Mouse (Mus musculus) heart, postnatal 0 days (tissue): Measurements from ENCODE around the gene Ipo9. TPM values are rescaled to one million over a fixed set of nuclear protein-coding genes. Genes with fewer than 3 reads are reported as not detected.
A peak's percentile ranks its signal among the peaks of the same experiment; 100 is the strongest.
"Not testable (repeated sequence)": the region's sequence is repeated elsewhere in the genome, so short reads cannot be mapped to it uniquely, and the experiment has no call there.

Experiments used
- ATAC-seq: fragments of 200-750 bp; cut with Nextera tagmentation; 2 replicates; pipeline ENCODE4 v1.8.0; 2017; ENCODE audit warnings: low read depth, moderate number of reproducible peaks, moderate library complexity; ENCODE audit not compliant: insufficient read depth
- DNase-seq: peaks from one replicate; pipeline ENCODE4 v3.0.0-alpha.2; 2016; ENCODE audit warnings: low spot score
- H3K27ac ChIP-seq: fragments of 300-500 bp; sonication (generic); 2 replicates; pipeline ENCODE4 v1.5.1; 2014; ENCODE audit warnings: low read depth, mild to moderate bottlenecking
- H3K27me3 ChIP-seq: fragments of 300-500 bp; sonication (generic); 2 replicates; pipeline ENCODE4 v1.6.1; 2014; ENCODE audit warnings: low read length, mixed read lengths; ENCODE audit not compliant: control insufficient read depth, insufficient read depth
- H3K36me3 ChIP-seq: fragments of 300-500 bp; sonication (generic); replicated peaks from 2 replicates; pipeline ENCODE4 v1.6.1; 2014; ENCODE audit warnings: low read length, mixed read lengths; ENCODE audit not compliant: control insufficient read depth, insufficient read depth
- H3K4me1 ChIP-seq: fragments of 300-500 bp; sonication (generic); 2 replicates; pipeline ENCODE4 v1.6.1; 2014; ENCODE audit warnings: antibody characterized with exemption; ENCODE audit not compliant: control insufficient read depth, insufficient read depth
- H3K4me2 ChIP-seq: fragments of 300-500 bp; sonication (generic); 2 replicates; pipeline ENCODE4 v1.6.1; 2014; ENCODE audit warnings: low read depth, mild to moderate bottlenecking, low read length, moderate library complexity
- H3K4me3 ChIP-seq: fragments of 300-500 bp; sonication (generic); 2 replicates; pipeline ENCODE4 v1.5.1; 2014; ENCODE audit warnings: low read depth, low read length
- H3K9ac ChIP-seq: fragments of 300-500 bp; sonication (generic); replicated peaks from 2 replicates; pipeline ENCODE4 v1.6.1; 2014; ENCODE audit warnings: low read depth, low read length, mixed read lengths
- H3K9me3 ChIP-seq: fragments of 300-500 bp; sonication (generic); replicated peaks from 2 replicates; pipeline ENCODE4 v1.6.1; 2016; ENCODE audit warnings: low read length; ENCODE audit not compliant: control insufficient read depth
- CTCF ChIP-seq: IDR thresholded peaks from 2 replicates; pipeline ENCODE4 v1.5.1; 2016; ENCODE audit warnings: antibody characterized with exemption, control low read depth, low read depth
- EP300 ChIP-seq: IDR thresholded peaks from 2 replicates; pipeline ENCODE4 v1.6.1; 2016; ENCODE audit warnings: antibody characterized with exemption, low read depth
- WGBS: fragments of 180-500 bp; shearing (Covaris S2); extraction: QIAGEN DNeasy Blood & Tissue Kit; methylation state at CpG from one replicate; pipeline ENCODE4 v1.1.7; 2014; 5-methylcytosine and 5-hydroxymethylcytosine counted together
- polyA plus RNA-seq: library from polyadenylated mRNA; unstranded; fragments of >200 nt; fragmentation: Nextera tagmentation; extraction: Ambion mirVana; gene quantifications from 2 replicates; pipeline ENCODE4 v1.2.1, GENCODE M21; 2015
- total RNA-seq: library from RNA; depleted of rRNA; stranded (reverse); fragments of >200 nt; gene quantifications from 2 replicates; pipeline ENCODE4 v1.2.3, GENCODE M21; 2014; ENCODE audit warnings: low replicate concordance

Gene Ipo9
- total and polyA plus RNA-seq, 2 experiments from 2014 or later, result 32.3 to 41.0 TPM

GRCm38 (mm10) chr1:135384171-135384570, 46.1 kb downstream of the Ipo9 start:
- H3K9ac ChIP-seq, result no peak overlapping the region
- H3K9me3 ChIP-seq, result no peaks in the 10 kb centered on the region
- ATAC-seq (no peak), DNase-seq (no peak)
- TF ChIP-seq EP300 (no peak), CTCF (no peak)
- H3K4me2 ChIP-seq, result no peak overlapping the region
- peaks cover 16% of the 10 kb centered on the region for H3K4me1 ChIP-seq
- no peak overlapping the region for H3K4me3 ChIP-seq
- 95% methylated on average over 5 of the region's 5 CpGs for WGBS
- peaks cover 69% of the 10 kb centered on the region for H3K36me3 ChIP-seq
- no peak overlapping the region for H3K27ac ChIP-seq
- H3K27me3 ChIP-seq, result no peaks in the 10 kb centered on the region

GRCm38 (mm10) chr1:135381560-135381959, 48.7 kb downstream of the Ipo9 start:
- H3K9ac ChIP-seq, H3K27ac ChIP-seq, H3K4me3 ChIP-seq, DNase-seq, ATAC-seq, H3K9me3 ChIP-seq, H3K27me3 ChIP-seq, H3K4me2 ChIP-seq: not testable (repeated sequence)
- H3K36me3 ChIP-seq, result peaks cover 43% of the 10 kb centered on the region
- TF ChIP-seq CTCF, result peak; percentile 36
- peaks cover 30% of the 10 kb centered on the region for H3K4me1 ChIP-seq
- WGBS, result 58% methylated on average over 6 of the region's 6 CpGs

GRCm38 (mm10) chr1:135380071-135380991, 50.0 kb downstream of the Ipo9 start:
- Histone ChIP-seq H3K9ac (no peak overlapping the region), H3K4me2 (no peak overlapping the region), H3K27me3 (no peaks in the 10 kb centered on the region), H3K9me3 (no peaks in the 10 kb centered on the region), H3K4me3 (no peak overlapping the region), H3K36me3 (peaks cover 30% of the 10 kb centered on the region), H3K27ac (no peak overlapping the region; the same call in none of the 2 replicates), H3K4me1 (peaks cover 30% of the 10 kb centered on the region)
- no peak for DNase-seq
- no peak for ATAC-seq
- 70% methylated on average over 15 of the region's 15 CpGs for WGBS
- no peak for TF ChIP-seq CTCF
- TF ChIP-seq EP300, result no peak

GRCm38 (mm10) chr1:135379048-135379447, 51.3 kb downstream of the Ipo9 start:
- Histone ChIP-seq H3K4me1 (peaks cover 33% of the 10 kb centered on the region), H3K36me3 (peaks cover 20% of the 10 kb centered on the region), H3K27ac (peak overlapping the region; percentile 78), H3K9me3 (no peaks in the 10 kb centered on the region), H3K27me3 (no peaks in the 10 kb centered on the region), H3K9ac (no peak overlapping the region), H3K4me2 (no peak overlapping the region), H3K4me3 (no peak overlapping the region)
- ATAC-seq (no peak), DNase-seq (no peak)
- WGBS, result 27% methylated on average over 2 of the region's 2 CpGs
- TF ChIP-seq CTCF (no peak), EP300 (no peak)

GRCm38 (mm10) chr1:135378576-135378975, 51.7 kb downstream of the Ipo9 start:
- Histone ChIP-seq H3K36me3 (peaks cover 15% of the 10 kb centered on the region), H3K4me1 (peaks cover 33% of the 10 kb centered on the region), H3K27ac (peak overlapping the region; percentile 78), H3K27me3 (no peaks in the 10 kb centered on the region), H3K9me3 (no peaks in the 10 kb centered on the region), H3K9ac (0 out of 2 replicates have a peak overlapping the region, but pooled peaks have one; percentile 7), H3K4me2 (peak overlapping the region; percentile 41), H3K4me3 (no peak overlapping the region)
- ATAC-seq (peak; percentile 70), DNase-seq (peak; percentile 66)
- TF ChIP-seq EP300 (no peak), CTCF (no peak)
- WGBS, result 14% methylated on average over 9 of the region's 9 CpGs
